Mouse (Mus musculus): ENCODE results near the gene Focad. TPM values are rescaled to one million over a fixed set of nuclear protein-coding genes. Genes with fewer than 3 reads are reported as not detected.
A peak's percentile ranks its signal among the peaks of the same experiment; 100 is the strongest.

The Focad gene
- polyA plus RNA-seq, 1 experiment, result 42.1 TPM

GRCm38 (mm10) chr4:88419378-88419777, 324.9 kb downstream of the Focad start:
- Histone ChIP-seq H3K4me3 (ENCODE audit: insufficient read depth, low read length) (no peak overlapping the region), H3K4me1 (ENCODE audit: control insufficient read depth, insufficient read depth, low read length) (no peaks in the 10 kb centered on the region), H3K27ac (ENCODE audit: insufficient read depth, low read length) (no peak overlapping the region)
- no peak for TF ChIP-seq CTCF (IDR thresholded peaks at IDR 0.05; ENCODE audit: extremely low read depth, insufficient read depth, low read length)

GRCm38 (mm10) chr4:88424563-88424962, 330.1 kb downstream of the Focad start:
- Histone ChIP-seq H3K4me1 (ENCODE audit: control insufficient read depth, insufficient read depth, low read length) (no peaks in the 10 kb centered on the region), H3K4me3 (ENCODE audit: insufficient read depth, low read length) (no peak overlapping the region), H3K27ac (ENCODE audit: insufficient read depth, low read length) (no peak overlapping the region)
- TF ChIP-seq CTCF (IDR thresholded peaks at IDR 0.05; ENCODE audit: extremely low read depth, insufficient read depth, low read length) (no peak), POLR2A (IDR thresholded peaks at IDR 0.05; ENCODE audit: extremely low read depth, insufficient read depth, low read length) (no peak)

- H3K4me3 ChIP-seq (ENCODE audit: insufficient read depth, low read length), result no peak overlapping the region
- H3K27ac ChIP-seq (ENCODE audit: insufficient read depth, low read length), result no peak overlapping the region
- TF ChIP-seq CTCF (IDR thresholded peaks at IDR 0.05; ENCODE audit: extremely low read depth, insufficient read depth, low read length), result no peak
- TF ChIP-seq POLR2A (IDR thresholded peaks at IDR 0.05; ENCODE audit: extremely low read depth, insufficient read depth, low read length), result no peak
Measured at GRCm38 (mm10) chr4:88427630-88428239, 333.3 kb downstream of the Focad start.

GRCm38 (mm10) chr4:88432412-88433024, 338.1 kb downstream of the Focad start:
- Histone ChIP-seq H3K4me1 (ENCODE audit: control insufficient read depth, insufficient read depth, low read length) (no peaks in the 10 kb centered on the region), H3K27ac (ENCODE audit: insufficient read depth, low read length) (no peak overlapping the region), H3K4me3 (ENCODE audit: insufficient read depth, low read length) (no peak overlapping the region)
- TF ChIP-seq CTCF (IDR thresholded peaks at IDR 0.05; ENCODE audit: extremely low read depth, insufficient read depth, low read length) (no peak), POLR2A (IDR thresholded peaks at IDR 0.05; ENCODE audit: extremely low read depth, insufficient read depth, low read length) (no peak)

More at GRCm38 (mm10) chr4:88427630-88428239, 333.3 kb downstream of the Focad start:
- no peaks in the 10 kb centered on the region for H3K4me1 ChIP-seq (ENCODE audit: control insufficient read depth, insufficient read depth, low read length)

GRCm38 (mm10) chr4:88436593-88437165, 342.2 kb downstream of the Focad start:
- Histone ChIP-seq H3K4me3 (ENCODE audit: insufficient read depth, low read length) (no peak overlapping the region), H3K4me1 (ENCODE audit: control insufficient read depth, insufficient read depth, low read length) (no peaks in the 10 kb centered on the region), H3K27ac (ENCODE audit: insufficient read depth, low read length) (no peak overlapping the region)
- TF ChIP-seq POLR2A (IDR thresholded peaks at IDR 0.05; ENCODE audit: extremely low read depth, insufficient read depth, low read length) (no peak), CTCF (IDR thresholded peaks at IDR 0.05; ENCODE audit: extremely low read depth, insufficient read depth, low read length) (no peak)

GRCm38 (mm10) chr4:88437166-88437565, 342.7 kb downstream of the Focad start:
- H3K27ac ChIP-seq (ENCODE audit: insufficient read depth, low read length), result no peak overlapping the region
- H3K4me3 ChIP-seq (ENCODE audit: insufficient read depth, low read length), result no peak overlapping the region
- TF ChIP-seq POLR2A (IDR thresholded peaks at IDR 0.05; ENCODE audit: extremely low read depth, insufficient read depth, low read length) (no peak), CTCF (IDR thresholded peaks at IDR 0.05; ENCODE audit: extremely low read depth, insufficient read depth, low read length) (no peak)
- no peaks in the 10 kb centered on the region for H3K4me1 ChIP-seq (ENCODE audit: control insufficient read depth, insufficient read depth, low read length)

- no peak overlapping the region for H3K4me3 ChIP-seq (ENCODE audit: insufficient read depth, low read length)
- H3K27ac ChIP-seq (ENCODE audit: insufficient read depth, low read length), result no peak overlapping the region
- TF ChIP-seq CTCF (IDR thresholded peaks at IDR 0.05; ENCODE audit: extremely low read depth, insufficient read depth, low read length), result no peak
- TF ChIP-seq POLR2A (IDR thresholded peaks at IDR 0.05; ENCODE audit: extremely low read depth, insufficient read depth, low read length), result no peak
Measured at GRCm38 (mm10) chr4:88437917-88438316, 343.5 kb downstream of the Focad start.

GRCm38 (mm10) chr4:88438326-88438989, 344.0 kb downstream of the Focad start, which contains the start of gene Hacd4:
Gene Hacd4, minus strand, starts transcription at chr4:88438928.
- H3K4me3 ChIP-seq (ENCODE audit: insufficient read depth, low read length), result peak within 1 kb of the TSS; percentile 16; the same call in 1 of the 2 replicates
- TF ChIP-seq CTCF (IDR thresholded peaks at IDR 0.05; ENCODE audit: extremely low read depth, insufficient read depth, low read length), result no peak
- no peak for TF ChIP-seq POLR2A (IDR thresholded peaks at IDR 0.05; ENCODE audit: extremely low read depth, insufficient read depth, low read length)
- H3K27ac ChIP-seq (ENCODE audit: insufficient read depth, low read length), result no peak within 1 kb of the TSS
- H3K4me1 ChIP-seq (ENCODE audit: control insufficient read depth, insufficient read depth, low read length), result no peaks in the 10 kb centered on the region

More at GRCm38 (mm10) chr4:88437917-88438316, 343.5 kb downstream of the Focad start:
- no peaks in the 10 kb centered on the region for H3K4me1 ChIP-seq (ENCODE audit: control insufficient read depth, insufficient read depth, low read length)

- Histone ChIP-seq H3K4me1 (ENCODE audit: control insufficient read depth, insufficient read depth, low read length) (no peaks in the 10 kb centered on the region), H3K27ac (ENCODE audit: insufficient read depth, low read length) (no peak overlapping the region), H3K4me3 (ENCODE audit: insufficient read depth, low read length) (0 out of 2 replicates have a peak overlapping the region, but pooled peaks have one; percentile 16)
- TF ChIP-seq POLR2A (IDR thresholded peaks at IDR 0.05; ENCODE audit: extremely low read depth, insufficient read depth, low read length), result no peak
Measured at GRCm38 (mm10) chr4:88438990-88439329, 344.5 kb downstream of the Focad start.
